In genomic region chr14:76118963-76119362, GRCm38 (mm10) we compare ENCODE assay signal across 15 mouse cellular contexts. TPM values are rescaled to one million over a fixed set of nuclear protein-coding genes. Genes with fewer than 3 reads are reported as not detected.
A peak's percentile ranks its signal among the peaks of the same experiment; 100 is the strongest.
DNase-seq lines count a peak whose midpoint lies in the region; ATAC-seq and TF ChIP-seq lines count a peak whose summit lies in the region.
"Had no signal": no experiment of that assay in that cellular context is flagged by ENCODE, and none has a peak within 500 bp of the region (broad histone marks: within the 10 kb centered on the region; RNA-seq: fewer than 3 reads in every experiment).

No protein-coding gene starts in this region.

- TF ChIP-seq CTCF in midbrain, postnatal 0 days (IDR thresholded peaks at IDR 0.05), result peak; percentile 57

- no peaks in the 10 kb centered on the region for H3K4me1 ChIP-seq in embryonic facial prominence, embryonic 11.5 days (ENCODE audit: control insufficient read depth, insufficient read depth, low read length)
- H3K4me1 ChIP-seq in embryonic facial prominence, embryonic 10.5 days, result no peaks in the 10 kb centered on the region
- no peaks in the 10 kb centered on the region for H3K4me1 ChIP-seq in midbrain, postnatal 0 days (ENCODE audit: insufficient read depth, low read length)
- H3K4me1 ChIP-seq in midbrain, embryonic 15.5 days, result no peaks in the 10 kb centered on the region
- H3K4me1 ChIP-seq: limb, embryonic 13.5 days; neural tube, embryonic 15.5 days had no signal

- no peak overlapping the region for H3K9ac ChIP-seq in embryonic facial prominence, embryonic 11.5 days (replicated peaks; ENCODE audit: low read length)
- no peak overlapping the region for H3K9ac ChIP-seq in midbrain, postnatal 0 days (replicated peaks; ENCODE audit: low read length, poor library complexity, severe bottlenecking)
- H3K9ac ChIP-seq in midbrain, embryonic 15.5 days, result no peak overlapping the region
- H3K9ac ChIP-seq: heart, embryonic 13.5 days; limb, embryonic 13.5 days; neural tube, embryonic 15.5 days had no signal

- peak; percentile 20 for DNase-seq in embryonic facial prominence, embryonic 11.5 days (ENCODE audit: low spot score)
- DNase-seq in embryonic facial prominence, embryonic 10.5 days (ENCODE audit: low spot score), result no peak
- peak; percentile 9 for DNase-seq in midbrain, postnatal 0 days (ENCODE audit: low spot score)
- DNase-seq in embryo, embryonic 10.5 days (ENCODE audit: low spot score), result peak; percentile 13
- DNase-seq in yolk sac, embryonic 10.5 days (ENCODE audit: low spot score), result peak; percentile 14
- no peak for DNase-seq in kidney, adult 11 months
- DNase-seq in spleen, postnatal 10 days (ENCODE audit: low spot score in 2 of 2), result no peak
- DNase-seq: adrenal gland, postnatal 25 days; kidney, postnatal 36 days had no signal

- no peak overlapping the region for H3K4me3 ChIP-seq in embryonic facial prominence, embryonic 11.5 days (ENCODE audit: low read depth, low read length)
- no peak overlapping the region for H3K4me3 ChIP-seq in embryonic facial prominence, embryonic 10.5 days
- H3K4me3 ChIP-seq in midbrain, postnatal 0 days (ENCODE audit: low read depth, low read length), result no peak overlapping the region
- H3K4me3 ChIP-seq in midbrain, embryonic 15.5 days, result no peak overlapping the region
- H3K4me3 ChIP-seq: heart, embryonic 13.5 days; limb, embryonic 13.5 days; megakaryocyte, embryonic 14.5 days; neural tube, embryonic 15.5 days had no signal

- H3K4me2 ChIP-seq in embryonic facial prominence, embryonic 11.5 days (ENCODE audit: low read depth, low read length), result no peak overlapping the region
- no peak overlapping the region for H3K4me2 ChIP-seq in midbrain, postnatal 0 days (ENCODE audit: low read depth, low read length, poor library complexity, severe bottlenecking)
- no peak overlapping the region for H3K4me2 ChIP-seq in midbrain, embryonic 15.5 days
- H3K4me2 ChIP-seq: heart, embryonic 13.5 days; limb, embryonic 13.5 days; neural tube, embryonic 15.5 days had no signal

- no peaks in the 10 kb centered on the region for H3K9me3 ChIP-seq in embryonic facial prominence, embryonic 11.5 days (replicated peaks; ENCODE audit: control insufficient read depth, low read length)
- H3K9me3 ChIP-seq in embryonic facial prominence, embryonic 10.5 days, result no peaks in the 10 kb centered on the region
- no peaks in the 10 kb centered on the region for H3K9me3 ChIP-seq in midbrain, postnatal 0 days (ENCODE audit: low read length)
- H3K9me3 ChIP-seq in midbrain, embryonic 15.5 days, result no peaks in the 10 kb centered on the region
- H3K9me3 ChIP-seq: heart, embryonic 13.5 days; limb, embryonic 13.5 days; megakaryocyte, embryonic 14.5 days; neural tube, embryonic 15.5 days had no signal

- H3K27me3 ChIP-seq in embryonic facial prominence, embryonic 11.5 days (ENCODE audit: control insufficient read depth, insufficient read depth, low read length), result no peaks in the 10 kb centered on the region
- H3K27me3 ChIP-seq in embryonic facial prominence, embryonic 10.5 days (replicated peaks; ENCODE audit: low read depth, poor library complexity, severe bottlenecking), result no peaks in the 10 kb centered on the region
- no peaks in the 10 kb centered on the region for H3K27me3 ChIP-seq in midbrain, postnatal 0 days (ENCODE audit: insufficient read depth, low read length)
- no peaks in the 10 kb centered on the region for H3K27me3 ChIP-seq in midbrain, embryonic 15.5 days (replicated peaks)
- H3K27me3 ChIP-seq: heart, embryonic 13.5 days; limb, embryonic 13.5 days; megakaryocyte, embryonic 14.5 days; neural tube, embryonic 15.5 days had no signal

- H3K27ac ChIP-seq in embryonic facial prominence, embryonic 11.5 days (replicated peaks; ENCODE audit: low read depth, low read length), result no peak overlapping the region
- no peak overlapping the region for H3K27ac ChIP-seq in embryonic facial prominence, embryonic 10.5 days (replicated peaks)
- H3K27ac ChIP-seq in midbrain, postnatal 0 days (ENCODE audit: low read depth, low read length), result no peak overlapping the region
- H3K27ac ChIP-seq in midbrain, embryonic 15.5 days, result no peak overlapping the region
- H3K27ac ChIP-seq: heart, embryonic 13.5 days; limb, embryonic 13.5 days; neural tube, embryonic 15.5 days had no signal

- WGBS in embryonic facial prominence, embryonic 11.5 days, result 73% methylated on average over 4 of the region's 4 CpGs
- WGBS in embryonic facial prominence, embryonic 10.5 days, result 80% methylated on average over 4 of the region's 4 CpGs
- WGBS in midbrain, postnatal 0 days, result 66% methylated on average over 4 of the region's 4 CpGs
- 71% methylated on average over 4 of the region's 4 CpGs for WGBS in midbrain, embryonic 15.5 days

- no peak for ATAC-seq in embryonic facial prominence, embryonic 11.5 days (replicated peaks; ENCODE audit: insufficient number of reproducible peaks, low FRiP score, low TSS enrichment, low read depth)
- no peak for ATAC-seq in midbrain, postnatal 0 days (ENCODE audit: low FRiP score)
- no peak for ATAC-seq in midbrain, embryonic 15.5 days (replicated peaks)
- ATAC-seq: forebrain, embryonic 16.5 days had no signal

- peaks cover 5% of the 10 kb centered on the region; the same call in 1 of the 2 replicates for H3K36me3 ChIP-seq in embryonic facial prominence, embryonic 11.5 days (replicated peaks; ENCODE audit: control insufficient read depth, insufficient read depth, low read depth, low read length)
- H3K36me3 ChIP-seq in embryonic facial prominence, embryonic 10.5 days (replicated peaks), result peaks cover 96% of the 10 kb centered on the region
- H3K36me3 ChIP-seq in midbrain, postnatal 0 days (ENCODE audit: insufficient read depth, low read length), result peaks cover 37% of the 10 kb centered on the region
- H3K36me3 ChIP-seq in midbrain, embryonic 15.5 days (replicated peaks), result peaks cover 36% of the 10 kb centered on the region; the same call in 1 of the 2 replicates

RNA-seq across cellular contexts. Expression of gene Nufip1, which starts 8.3 kb away (rescaled TPM):
- polyA plus RNA-seq in embryonic facial prominence, embryonic 11.5 days (2014; fragmentation: Nextera tagmentation; extraction: Ambion mirVana), result 18.7 and 22.1 TPM in 2 replicates
- polyA plus RNA-seq in embryonic facial prominence, embryonic 10.5 days (2016; fragmentation: Nextera tagmentation; extraction: Ambion mirVana), result 19.4 and 21.0 TPM in 2 replicates
- 10.4 and 10.6 TPM in 2 replicates for total RNA-seq in midbrain, postnatal 0 days (2014; rRNA removed)
- 12.8 and 14.3 TPM in 2 replicates for polyA plus RNA-seq in midbrain, postnatal 0 days (2015; fragmentation: Nextera tagmentation; extraction: Ambion mirVana)
- polyA plus RNA-seq in midbrain, embryonic 15.5 days (2015; fragmentation: Nextera tagmentation; extraction: Ambion mirVana), result 12.8 and 13.2 TPM in 2 replicates

RNA-seq across cellular contexts. Expression of gene Gpalpp1, which starts 8.4 kb away (rescaled TPM):
- 15.3 and 17.4 TPM in 2 replicates for polyA plus RNA-seq in embryonic facial prominence, embryonic 11.5 days (2014; fragmentation: Nextera tagmentation; extraction: Ambion mirVana)
- 15.6 and 16.1 TPM in 2 replicates for polyA plus RNA-seq in embryonic facial prominence, embryonic 10.5 days (2016; fragmentation: Nextera tagmentation; extraction: Ambion mirVana)
- total RNA-seq in midbrain, postnatal 0 days (2014; rRNA removed), result 18.6 and 20.2 TPM in 2 replicates
- 8.3 and 8.6 TPM in 2 replicates for polyA plus RNA-seq in midbrain, postnatal 0 days (2015; fragmentation: Nextera tagmentation; extraction: Ambion mirVana)
- polyA plus RNA-seq in midbrain, embryonic 15.5 days (2015; fragmentation: Nextera tagmentation; extraction: Ambion mirVana), result 13.9 TPM in 2 replicates

Comparison
In these comparisons a context has a peak if more than half of its experiments do, and no peak if none do; other contexts are left out.
1. DNase-seq: peak in embryonic facial prominence, embryonic 11.5 days (single experiment), midbrain, postnatal 0 days (single experiment), embryo, embryonic 10.5 days (single experiment) and yolk sac, embryonic 10.5 days (single experiment); none in embryonic facial prominence, embryonic 10.5 days (single experiment), kidney, adult 11 months (single experiment) and spleen, postnatal 10 days (0 of 2).